ENCODE assay signal across 24 mouse cellular contexts in genomic region chr6:143047538-143048258, GRCm38 (mm10). TPM values are rescaled to one million over a fixed set of nuclear protein-coding genes. Genes with fewer than 3 reads are reported as not detected.
DNase-seq lines count a peak whose midpoint lies in the region; ATAC-seq lines count a peak whose summit lies in the region.
"Had no signal": no experiment of that assay in that cellular context is flagged by ENCODE, and none has a peak within 500 bp of the region (broad histone marks: within the 10 kb centered on the region; RNA-seq: fewer than 3 reads in every experiment).

No protein-coding gene starts in this region.

- H3K27me3 ChIP-seq in embryonic facial prominence, embryonic 11.5 days (ENCODE audit: control insufficient read depth, insufficient read depth, low read length) = no peaks in the 10 kb centered on the region
- H3K27me3 ChIP-seq in embryonic facial prominence, embryonic 10.5 days (replicated peaks; ENCODE audit: low read depth, poor library complexity, severe bottlenecking) = no peaks in the 10 kb centered on the region
- H3K27me3 ChIP-seq in midbrain, embryonic 11.5 days (ENCODE audit: control insufficient read depth, insufficient read depth, low read length) = no peaks in the 10 kb centered on the region
- H3K27me3 ChIP-seq in midbrain, embryonic 10.5 days (ENCODE audit: low read depth, poor library complexity, severe bottlenecking) = no peaks in the 10 kb centered on the region
- no peaks in the 10 kb centered on the region for H3K27me3 ChIP-seq in hindbrain, embryonic 13.5 days
- H3K27me3 ChIP-seq: embryonic facial prominence, embryonic 12.5 days; forebrain, embryonic 15.5 days; intestine, embryonic 15.5 days; limb, embryonic 12.5 days; liver, embryonic 12.5 days; megakaryocyte, embryonic 14.5 days had no signal

- WGBS in embryonic facial prominence, embryonic 11.5 days = 84% methylated on average over 15 of the region's 15 CpGs
- WGBS in embryonic facial prominence, embryonic 10.5 days = 84% methylated on average over 15 of the region's 15 CpGs
- WGBS in midbrain, embryonic 11.5 days = 87% methylated on average over 15 of the region's 15 CpGs
- WGBS in midbrain, embryonic 10.5 days = 89% methylated on average over 15 of the region's 15 CpGs
- WGBS in hindbrain, embryonic 13.5 days = 79% methylated on average over 15 of the region's 15 CpGs

- H3K27ac ChIP-seq in embryonic facial prominence, embryonic 11.5 days (replicated peaks; ENCODE audit: low read depth, low read length) = no peak overlapping the region
- H3K27ac ChIP-seq in embryonic facial prominence, embryonic 10.5 days (replicated peaks) = no peak overlapping the region
- H3K27ac ChIP-seq in midbrain, embryonic 11.5 days (ENCODE audit: low read depth, low read length) = no peak overlapping the region
- H3K27ac ChIP-seq in midbrain, embryonic 10.5 days (replicated peaks) = no peak overlapping the region
- H3K27ac ChIP-seq in hindbrain, embryonic 13.5 days = peak overlapping the region; percentile 40; the same call in 1 of the 2 replicates
- H3K27ac ChIP-seq: embryonic facial prominence, embryonic 12.5 days; forebrain, embryonic 15.5 days; intestine, embryonic 15.5 days; limb, embryonic 12.5 days; liver, embryonic 12.5 days; stomach, postnatal 0 days had no signal

- ATAC-seq in embryonic facial prominence, embryonic 11.5 days (replicated peaks; ENCODE audit: insufficient number of reproducible peaks, low FRiP score, low TSS enrichment, low read depth) = 0 out of 2 replicates have a peak, but pooled peaks have one; percentile 34
- no peak for ATAC-seq in midbrain, embryonic 11.5 days (ENCODE audit: low FRiP score)
- ATAC-seq in hindbrain, embryonic 13.5 days (ENCODE audit: low FRiP score) = 0 out of 2 replicates have a peak, but pooled peaks have one; percentile 46
- ATAC-seq: activated CD4-positive, CD25-positive, alpha-beta regulatory T cell, adult 4 months; CD4-positive, CD25-positive, alpha-beta regulatory T cell, adult 4 months; forebrain, embryonic 15.5 days; intestine, embryonic 15.5 days; liver, embryonic 12.5 days had no signal

- no peaks in the 10 kb centered on the region; the same call in 1 of the 2 replicates for H3K36me3 ChIP-seq in embryonic facial prominence, embryonic 11.5 days (replicated peaks; ENCODE audit: control insufficient read depth, insufficient read depth, low read depth, low read length)
- H3K36me3 ChIP-seq in embryonic facial prominence, embryonic 10.5 days (replicated peaks) = peaks cover 63% of the 10 kb centered on the region
- peaks cover 4% of the 10 kb centered on the region for H3K36me3 ChIP-seq in midbrain, embryonic 11.5 days (ENCODE audit: control insufficient read depth, insufficient read depth, low read length)
- H3K36me3 ChIP-seq in midbrain, embryonic 10.5 days = peaks cover 73% of the 10 kb centered on the region
- peaks cover 56% of the 10 kb centered on the region for H3K36me3 ChIP-seq in hindbrain, embryonic 13.5 days

- no peaks in the 10 kb centered on the region for H3K9me3 ChIP-seq in embryonic facial prominence, embryonic 11.5 days (replicated peaks; ENCODE audit: control insufficient read depth, low read length)
- no peaks in the 10 kb centered on the region for H3K9me3 ChIP-seq in embryonic facial prominence, embryonic 10.5 days
- no peaks in the 10 kb centered on the region for H3K9me3 ChIP-seq in midbrain, embryonic 11.5 days (ENCODE audit: control insufficient read depth, low read length)
- H3K9me3 ChIP-seq in midbrain, embryonic 10.5 days (replicated peaks) = peaks cover 5% of the 10 kb centered on the region; the same call in 1 of the 2 replicates
- H3K9me3 ChIP-seq in hindbrain, embryonic 13.5 days = no peaks in the 10 kb centered on the region
- H3K9me3 ChIP-seq: embryonic facial prominence, embryonic 12.5 days; forebrain, embryonic 15.5 days; intestine, embryonic 15.5 days; liver, embryonic 12.5 days; megakaryocyte, embryonic 14.5 days had no signal

- H3K4me2 ChIP-seq in embryonic facial prominence, embryonic 11.5 days (ENCODE audit: low read depth, low read length) = no peak overlapping the region
- H3K4me2 ChIP-seq in midbrain, embryonic 11.5 days = no peak overlapping the region
- no peak overlapping the region for H3K4me2 ChIP-seq in hindbrain, embryonic 13.5 days
- H3K4me2 ChIP-seq: embryonic facial prominence, embryonic 12.5 days; forebrain, embryonic 15.5 days; intestine, embryonic 15.5 days; limb, embryonic 12.5 days; liver, embryonic 12.5 days had no signal

- H3K9ac ChIP-seq in embryonic facial prominence, embryonic 11.5 days (replicated peaks; ENCODE audit: low read length) = no peak overlapping the region
- H3K9ac ChIP-seq in midbrain, embryonic 11.5 days (ENCODE audit: low read length) = no peak overlapping the region
- no peak overlapping the region for H3K9ac ChIP-seq in hindbrain, embryonic 13.5 days
- H3K9ac ChIP-seq: embryonic facial prominence, embryonic 12.5 days; forebrain, embryonic 15.5 days; intestine, embryonic 15.5 days; limb, embryonic 12.5 days; liver, embryonic 12.5 days had no signal

- no peak overlapping the region for H3K4me3 ChIP-seq in embryonic facial prominence, embryonic 11.5 days (ENCODE audit: low read depth, low read length)
- no peak overlapping the region for H3K4me3 ChIP-seq in embryonic facial prominence, embryonic 10.5 days
- no peak overlapping the region for H3K4me3 ChIP-seq in midbrain, embryonic 11.5 days (ENCODE audit: low read depth, low read length)
- no peak overlapping the region for H3K4me3 ChIP-seq in midbrain, embryonic 10.5 days
- no peak overlapping the region for H3K4me3 ChIP-seq in hindbrain, embryonic 13.5 days
- H3K4me3 ChIP-seq: embryonic facial prominence, embryonic 12.5 days; forebrain, embryonic 15.5 days; intestine, embryonic 15.5 days; limb, embryonic 12.5 days; liver, embryonic 12.5 days; megakaryocyte, embryonic 14.5 days had no signal

- no peaks in the 10 kb centered on the region for H3K4me1 ChIP-seq in embryonic facial prominence, embryonic 11.5 days (ENCODE audit: control insufficient read depth, insufficient read depth, low read length)
- H3K4me1 ChIP-seq in embryonic facial prominence, embryonic 10.5 days = peaks cover 5% of the 10 kb centered on the region
- H3K4me1 ChIP-seq in midbrain, embryonic 11.5 days (ENCODE audit: control insufficient read depth, insufficient read depth, low read length) = no peaks in the 10 kb centered on the region
- H3K4me1 ChIP-seq in midbrain, embryonic 10.5 days = no peaks in the 10 kb centered on the region
- H3K4me1 ChIP-seq in hindbrain, embryonic 13.5 days (replicated peaks) = no peaks in the 10 kb centered on the region
- H3K4me1 ChIP-seq: forebrain, embryonic 15.5 days; intestine, embryonic 15.5 days; limb, embryonic 12.5 days; liver, embryonic 12.5 days had no signal

- no peak for DNase-seq in embryonic facial prominence, embryonic 11.5 days (ENCODE audit: low spot score)
- no peak for DNase-seq in embryonic facial prominence, embryonic 10.5 days (ENCODE audit: low spot score)
- peak; percentile 44 for DNase-seq in midbrain, embryonic 11.5 days (ENCODE audit: low spot score, missing footprints)
- DNase-seq in midbrain, embryonic 10.5 days (ENCODE audit: low spot score) = no peak
- peak; percentile 23 for DNase-seq in MN1 (ENCODE audit: low spot score)
- DNase-seq in kidney, postnatal 25 days = no peak
- DNase-seq: adrenal gland, postnatal 14 days; cerebellum, adult 11-12 months; cerebellum, postnatal 36 days; gastrocnemius, postnatal 36 days; heart, postnatal 14 days; kidney, adult 9 months; lung, adult 2 months; thymus, postnatal 14 days had no signal

RNA-seq across cellular contexts. Expression of gene C2cd5, which starts 52.2 kb away (rescaled TPM):
- 22.4 and 22.5 TPM in 2 replicates for polyA plus RNA-seq in embryonic facial prominence, embryonic 11.5 days (2014; fragmentation: Nextera tagmentation; extraction: Ambion mirVana)
- 31.3 and 34.9 TPM in 2 replicates for polyA plus RNA-seq in embryonic facial prominence, embryonic 10.5 days (2016; fragmentation: Nextera tagmentation; extraction: Ambion mirVana)
- 29.1 and 29.2 TPM in 2 replicates for polyA plus RNA-seq in midbrain, embryonic 11.5 days (2014; fragmentation: Nextera tagmentation; extraction: Ambion mirVana)
- polyA plus RNA-seq in midbrain, embryonic 10.5 days (2016; fragmentation: Nextera tagmentation; extraction: Ambion mirVana) = 35.8 and 40.8 TPM in 2 replicates
- polyA plus RNA-seq in hindbrain, embryonic 13.5 days (2015; fragmentation: Nextera tagmentation; extraction: Ambion mirVana) = 46.6 and 47.6 TPM in 2 replicates

Comparison
In these comparisons a context has a peak if more than half of its experiments do, and no peak if none do; other contexts are left out.
1. DNase-seq: peak in midbrain, embryonic 11.5 days (single experiment) and MN1 (single experiment); none in embryonic facial prominence, embryonic 11.5 days (single experiment), embryonic facial prominence, embryonic 10.5 days (single experiment), midbrain, embryonic 10.5 days (single experiment) and kidney, postnatal 25 days (0 of 2).